Mouse (Mus musculus): ENCODE results near the gene Rara.

- no peak for TF ChIP-seq CTCF (IDR thresholded peaks at IDR 0.05; ENCODE audit: control insufficient read depth, insufficient read depth, low read length)
- no peak for TF ChIP-seq POLR2A (IDR thresholded peaks at IDR 0.05; ENCODE audit: borderline replicate concordance, control insufficient read depth, low read depth, low read length)
Observed at GRCm38 (mm10) chr11:98973584-98973983, 46.0 kb downstream of the Rara start.
